ENCODE assay signal across 8 mouse cellular contexts in the genomic region with DNA sequence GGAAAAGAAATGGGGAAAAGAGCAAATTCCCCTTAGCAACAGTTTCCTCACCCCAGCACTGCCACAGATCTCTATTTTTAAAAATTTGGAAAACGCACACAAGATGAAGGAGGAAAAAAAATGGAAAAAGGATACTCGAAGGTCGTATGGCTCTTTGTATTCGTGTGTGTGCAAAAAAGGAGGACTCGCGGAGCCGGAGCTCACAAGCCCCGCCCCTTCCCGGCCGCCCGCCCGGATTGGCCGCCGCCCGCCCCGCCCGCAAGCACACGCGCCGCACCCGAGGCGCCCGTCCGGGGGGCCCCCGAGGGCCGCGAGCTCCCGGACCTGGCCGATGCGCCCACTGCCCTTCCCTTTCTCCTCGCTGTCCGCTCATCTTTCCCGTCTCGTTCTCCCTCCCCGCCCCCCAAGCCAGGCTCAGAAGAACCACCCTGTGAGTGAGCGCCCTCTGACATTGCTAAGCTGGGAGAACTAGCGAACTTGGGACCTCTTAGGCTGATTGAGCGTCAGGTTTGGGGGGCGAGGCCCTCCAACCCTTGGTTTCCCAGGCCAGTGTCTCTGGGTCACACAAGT. TPM values are rescaled to one million over a fixed set of nuclear protein-coding genes. Genes with fewer than 3 reads are reported as not detected.
A peak's percentile ranks its signal among the peaks of the same experiment; 100 is the strongest.
DNase-seq lines count a peak whose midpoint lies in the region; ATAC-seq and TF ChIP-seq lines count a peak whose summit lies in the region.

Gene 4931414P19Rik, minus strand, starts transcription at position 242 of the 570 bp plus-strand sequence.

- H3K36me3 ChIP-seq in heart, embryonic 12.5 days = 0 out of 2 replicates have a peak, but pooled peaks cover 3% of the 10 kb centered on the region
- H3K36me3 ChIP-seq in kidney, postnatal 0 days (ENCODE audit: insufficient read depth, low read length) = no peaks in the 10 kb centered on the region
- H3K36me3 ChIP-seq in liver, embryonic 15.5 days (replicated peaks) = 0 out of 2 replicates have a peak, but pooled peaks cover 4% of the 10 kb centered on the region
- peaks cover 4% of the 10 kb centered on the region; the same call in 1 of the 2 replicates for H3K36me3 ChIP-seq in neural tube, embryonic 12.5 days
- no peaks in the 10 kb centered on the region for H3K36me3 ChIP-seq in stomach, postnatal 0 days (ENCODE audit: control insufficient read depth, insufficient read depth, low read length)

- H3K4me1 ChIP-seq in bone marrow, adult 2 months (ENCODE audit: control insufficient read depth, insufficient read depth, low read length) = no peaks in the 10 kb centered on the region; the same call in 1 of the 2 replicates
- H3K4me1 ChIP-seq in heart, embryonic 12.5 days (replicated peaks) = peaks cover 8% of the 10 kb centered on the region
- 0 out of 2 replicates have a peak, but pooled peaks cover 5% of the 10 kb centered on the region for H3K4me1 ChIP-seq in kidney, postnatal 0 days (replicated peaks; ENCODE audit: insufficient read depth, low read length)
- H3K4me1 ChIP-seq in liver, embryonic 15.5 days (replicated peaks) = peaks cover 40% of the 10 kb centered on the region
- no peaks in the 10 kb centered on the region for H3K4me1 ChIP-seq in neural tube, embryonic 12.5 days
- H3K4me1 ChIP-seq in stomach, postnatal 0 days (replicated peaks; ENCODE audit: control insufficient read depth, insufficient read depth) = no peaks in the 10 kb centered on the region

- peak within 1 kb of the TSS; percentile 70 for H3K9ac ChIP-seq in heart, embryonic 12.5 days
- peak within 1 kb of the TSS; percentile 50 for H3K9ac ChIP-seq in kidney, postnatal 0 days (ENCODE audit: low read depth, low read length)
- peak within 1 kb of the TSS; percentile 75 for H3K9ac ChIP-seq in liver, embryonic 15.5 days
- H3K9ac ChIP-seq in neural tube, embryonic 12.5 days = peak within 1 kb of the TSS; percentile 52; the same call in 1 of the 2 replicates
- peak within 1 kb of the TSS; percentile 54 for H3K9ac ChIP-seq in stomach, postnatal 0 days (ENCODE audit: low read length)

- TF ChIP-seq EP300 in stomach, postnatal 0 days (optimal IDR thresholded peaks at IDR 0.05) = no peak

- WGBS in bone marrow, adult 2 months = under 1% methylated on average over 39 of the region's 39 CpGs
- WGBS in heart, embryonic 12.5 days = under 1% methylated on average over 39 of the region's 39 CpGs
- WGBS in kidney, postnatal 0 days = under 1% methylated on average over 35 of the region's 39 CpGs
- WGBS in liver, embryonic 15.5 days (ENCODE audit: insufficient replicate concordance) = under 1% methylated on average over 39 of the region's 39 CpGs
- under 1% methylated on average over 38 of the region's 39 CpGs for WGBS in neural tube, embryonic 12.5 days
- 3% methylated on average over 32 of the region's 39 CpGs for WGBS in stomach, postnatal 0 days

- no peaks in the 10 kb centered on the region for H3K9me3 ChIP-seq in heart, embryonic 12.5 days (replicated peaks)
- no peaks in the 10 kb centered on the region for H3K9me3 ChIP-seq in kidney, postnatal 0 days (replicated peaks; ENCODE audit: low read length)
- no peaks in the 10 kb centered on the region for H3K9me3 ChIP-seq in liver, embryonic 15.5 days (replicated peaks)
- H3K9me3 ChIP-seq in neural tube, embryonic 12.5 days = no peaks in the 10 kb centered on the region
- H3K9me3 ChIP-seq in stomach, postnatal 0 days (ENCODE audit: control insufficient read depth, low read length) = no peaks in the 10 kb centered on the region

- TF ChIP-seq CTCF in bone marrow, adult 2 months (IDR thresholded peaks at IDR 0.05; ENCODE audit: control insufficient read depth, insufficient read depth, low read length) = no peak
- TF ChIP-seq CTCF in kidney, postnatal 0 days (IDR thresholded peaks at IDR 0.05; ENCODE audit: low read depth) = no peak
- TF ChIP-seq CTCF in stomach, postnatal 0 days (IDR thresholded peaks at IDR 0.05; ENCODE audit: low read depth) = no peak

- H3K27me3 ChIP-seq in heart, embryonic 12.5 days (replicated peaks) = no peaks in the 10 kb centered on the region
- no peaks in the 10 kb centered on the region for H3K27me3 ChIP-seq in kidney, postnatal 0 days (ENCODE audit: insufficient read depth, low read length)
- H3K27me3 ChIP-seq in liver, embryonic 15.5 days = no peaks in the 10 kb centered on the region
- H3K27me3 ChIP-seq in neural tube, embryonic 12.5 days (replicated peaks) = no peaks in the 10 kb centered on the region
- no peaks in the 10 kb centered on the region for H3K27me3 ChIP-seq in stomach, postnatal 0 days (ENCODE audit: control insufficient read depth, insufficient read depth, low read length)

- peak; percentile 82 to 83 for DNase-seq in B cell, adult 2 months
- DNase-seq in kidney, postnatal 0 days (ENCODE audit: low spot score) = peak; percentile 91
- peak; percentile 89 for DNase-seq in stomach, postnatal 0 days (ENCODE audit: low spot score)

- TF ChIP-seq POLR2A in bone marrow, adult 2 months (IDR thresholded peaks at IDR 0.05; ENCODE audit: borderline replicate concordance, control insufficient read depth, low read depth, low read length) = peak; percentile 58; the same call in 1 of the 2 replicates

- H3K4me3 ChIP-seq in bone marrow, adult 2 months (replicated peaks; ENCODE audit: control insufficient read depth, low read depth, low read length) = peak within 1 kb of the TSS; percentile 80
- H3K4me3 ChIP-seq in heart, embryonic 12.5 days = peak within 1 kb of the TSS; percentile 51
- peak within 1 kb of the TSS; percentile 34 for H3K4me3 ChIP-seq in kidney, postnatal 0 days (replicated peaks; ENCODE audit: low read depth, low read length)
- H3K4me3 ChIP-seq in liver, embryonic 15.5 days (replicated peaks) = peak within 1 kb of the TSS; percentile 71
- H3K4me3 ChIP-seq in neural tube, embryonic 12.5 days = peak within 1 kb of the TSS; percentile 46
- peak within 1 kb of the TSS; percentile 36 for H3K4me3 ChIP-seq in stomach, postnatal 0 days (ENCODE audit: low read depth, low read length)

- peak; percentile 61 for ATAC-seq in erythroblast, adult 5-6 weeks (replicated peaks; ENCODE audit: low FRiP score, poor library complexity, severe bottlenecking)
- peak; percentile 72 for ATAC-seq in heart, embryonic 12.5 days (ENCODE audit: insufficient number of reproducible peaks, low FRiP score)
- peak; percentile 67 for ATAC-seq in kidney, postnatal 0 days (replicated peaks; ENCODE audit: low FRiP score, low read depth)
- ATAC-seq in liver, embryonic 15.5 days (ENCODE audit: insufficient read depth) = peak; percentile 31
- ATAC-seq in neural tube, embryonic 12.5 days (ENCODE audit: low FRiP score, low read depth) = peak; percentile 15; the same call in 1 of the 2 replicates
- ATAC-seq in stomach, postnatal 0 days (ENCODE audit: low FRiP score, low TSS enrichment) = peak; percentile 65

- H3K4me2 ChIP-seq in heart, embryonic 12.5 days = peak within 1 kb of the TSS; percentile 70
- peak within 1 kb of the TSS; percentile 55 for H3K4me2 ChIP-seq in kidney, postnatal 0 days (ENCODE audit: low read length)
- peak within 1 kb of the TSS; percentile 94 for H3K4me2 ChIP-seq in liver, embryonic 15.5 days
- H3K4me2 ChIP-seq in neural tube, embryonic 12.5 days (replicated peaks) = peak within 1 kb of the TSS; percentile 69
- H3K4me2 ChIP-seq in stomach, postnatal 0 days (replicated peaks; ENCODE audit: low read depth) = peak within 1 kb of the TSS; percentile 44

- H3K27ac ChIP-seq in bone marrow, adult 2 months (ENCODE audit: control insufficient read depth, insufficient read depth, low read depth, low read length, poor library complexity) = peak within 1 kb of the TSS; percentile 61
- peak within 1 kb of the TSS; percentile 74 for H3K27ac ChIP-seq in heart, embryonic 12.5 days (ENCODE audit: poor library complexity, severe bottlenecking)
- H3K27ac ChIP-seq in kidney, postnatal 0 days = peak within 1 kb of the TSS; percentile 71
- H3K27ac ChIP-seq in liver, embryonic 15.5 days (replicated peaks) = peak within 1 kb of the TSS; percentile 86
- H3K27ac ChIP-seq in neural tube, embryonic 12.5 days = no peak within 1 kb of the TSS
- H3K27ac ChIP-seq in stomach, postnatal 0 days (replicated peaks) = peak within 1 kb of the TSS; percentile 67

RNA-seq across cellular contexts. Expression of gene 4931414P19Rik, which starts in this region (rescaled TPM):
- 6.6 and 10.2 TPM in 2 replicates for polyA plus RNA-seq in bone marrow, adult 2 months (2011; ENCODE audit: insufficient read depth, insufficient read length, low replicate concordance, missing spikeins)
- 1.3 and 4.4 TPM in 2 replicates for total RNA-seq in erythroblast, adult 5-6 weeks (2015; ENCODE audit: low replicate concordance)
- total RNA-seq in erythroblast, adult 5-6 weeks (2017; ENCODE audit: low replicate concordance) = 1.0 and 1.4 TPM in 2 replicates
- polyA plus RNA-seq in heart, embryonic 12.5 days (2016; fragmentation: Nextera tagmentation; extraction: Ambion mirVana) = 6.4 and 6.8 TPM in 2 replicates
- polyA plus RNA-seq in kidney, postnatal 0 days (2015; fragmentation: Nextera tagmentation; extraction: Ambion mirVana) = 6.4 TPM in 2 replicates
- polyA plus RNA-seq in liver, embryonic 15.5 days (2015; fragmentation: Nextera tagmentation; extraction: Ambion mirVana) = 1.9 and 2.9 TPM in 2 replicates
- 8.4 and 8.6 TPM in 2 replicates for polyA plus RNA-seq in neural tube, embryonic 12.5 days (2016; fragmentation: Nextera tagmentation; extraction: Ambion mirVana)
- 2.4 and 3.0 TPM in 2 replicates for polyA plus RNA-seq in stomach, postnatal 0 days (2015; fragmentation: Nextera tagmentation; extraction: Ambion mirVana)

Comparison
In these comparisons a context has a peak if more than half of its experiments do, and no peak if none do; other contexts are left out.
1. ATAC-seq: peak in every context shown above with its lines; median percentile 72 in heart, embryonic 12.5 days; 67 in kidney, postnatal 0 days; 65 in stomach, postnatal 0 days; 61 in erythroblast, adult 5-6 weeks; 31 in liver, embryonic 15.5 days; 15 in neural tube, embryonic 12.5 days.
2. H3K4me2 ChIP-seq: peak in every context shown above with its lines; median percentile 94 in liver, embryonic 15.5 days; 70 in heart, embryonic 12.5 days; 69 in neural tube, embryonic 12.5 days; 55 in kidney, postnatal 0 days; 44 in stomach, postnatal 0 days.